Mouse (Mus musculus): ENCODE data around the gene Cd3g. TPM values are rescaled to one million over a fixed set of nuclear protein-coding genes. Genes with fewer than 3 reads are reported as not detected.

Gene Cd3g
- polyA plus RNA-seq, 1 experiment: not detected

DNA sequence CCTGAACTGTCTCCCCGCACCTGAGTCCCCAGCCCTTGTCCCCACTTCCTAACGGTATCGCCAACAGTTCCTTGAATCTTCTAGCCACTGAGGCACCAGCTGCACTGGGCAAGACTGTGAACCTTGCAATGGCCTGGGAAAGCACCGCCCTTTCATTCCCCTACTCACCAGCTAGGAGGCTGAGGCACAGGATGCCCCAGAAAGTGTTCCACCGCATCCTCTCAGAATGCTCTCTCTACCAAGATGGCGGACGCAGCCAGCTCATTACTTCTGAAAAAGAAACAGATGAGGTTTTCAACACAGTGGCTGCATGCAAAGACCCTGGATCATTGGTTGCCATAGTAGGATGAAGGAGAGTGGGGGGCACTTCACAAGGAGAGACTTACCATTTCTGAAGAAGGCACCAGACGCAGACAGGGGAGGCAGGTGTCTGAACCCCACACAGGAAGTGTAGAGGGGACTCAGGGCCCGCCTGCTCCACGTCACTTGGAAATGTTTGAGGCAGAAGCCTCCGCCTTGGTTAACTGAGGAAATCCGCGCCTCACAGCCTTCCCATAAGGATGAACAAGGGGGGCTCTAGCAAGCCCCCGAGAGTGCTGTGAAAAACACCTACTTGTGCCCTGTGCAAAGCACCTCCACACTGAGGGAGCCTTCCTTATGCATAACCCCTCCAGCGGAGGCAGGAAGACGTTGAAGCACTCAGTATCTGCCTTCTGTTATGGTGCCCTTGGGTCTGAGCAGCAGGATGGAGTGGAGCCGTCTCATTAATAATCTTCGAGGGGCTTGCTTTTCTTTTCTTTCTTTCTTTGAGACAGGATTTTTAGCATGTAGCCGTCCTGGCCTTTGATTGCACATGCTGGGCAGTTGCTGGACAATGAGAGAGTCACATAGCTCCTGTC lies 29.2 kb upstream of the Cd3g start, which contains the start of gene Cd3e:
TSS of gene Cd3e (minus strand) at position 448 of the 899 bp plus-strand sequence.
- no peak for TF ChIP-seq GATA1 (IDR thresholded peaks at IDR 0.05; ENCODE audit: borderline replicate concordance, low read length)
- no peak for TF ChIP-seq FLI1 (IDR thresholded peaks at IDR 0.05; ENCODE audit: low read length)
- H3K4me3 ChIP-seq (replicated peaks): no peak within 1 kb of the TSS
- H3K27me3 ChIP-seq (replicated peaks): peaks cover 70% of the 10 kb centered on the region
- H3K4me1 ChIP-seq: 0 out of 2 replicates have a peak, but pooled peaks cover 2% of the 10 kb centered on the region
- H3K9me3 ChIP-seq: peaks cover 6% of the 10 kb centered on the region
- no peaks in the 10 kb centered on the region for H3K36me3 ChIP-seq (replicated peaks; ENCODE audit: low read length)

DNA sequence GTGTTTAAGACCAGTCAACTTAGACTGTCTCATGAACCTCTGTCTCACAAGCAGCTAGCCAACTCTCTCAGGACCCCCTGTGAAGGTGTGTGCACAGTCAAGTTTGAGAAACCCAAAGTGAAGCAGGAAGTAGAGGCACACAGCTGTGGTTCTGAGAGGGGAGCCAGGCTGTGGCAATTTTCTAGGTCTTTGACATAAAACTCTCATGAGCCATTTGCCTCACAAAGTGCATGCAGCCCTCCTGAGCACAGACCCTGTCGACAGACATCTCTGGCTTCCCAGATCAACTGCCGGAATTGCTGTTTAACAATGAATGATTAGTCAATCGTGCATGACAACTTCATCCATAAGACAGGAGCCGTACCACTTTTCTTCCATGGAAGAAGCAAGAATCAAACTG lies 28.1 kb upstream of the Cd3g start:
- H3K36me3 ChIP-seq (replicated peaks; ENCODE audit: low read length): no peaks in the 10 kb centered on the region
- H3K27me3 ChIP-seq (replicated peaks): peaks cover 69% of the 10 kb centered on the region
- TF ChIP-seq GATA1 (IDR thresholded peaks at IDR 0.05; ENCODE audit: borderline replicate concordance, low read length): no peak
- no peak for TF ChIP-seq FLI1 (IDR thresholded peaks at IDR 0.05; ENCODE audit: low read length)
- H3K9me3 ChIP-seq: no peaks in the 10 kb centered on the region
- H3K4me1 ChIP-seq: no peaks in the 10 kb centered on the region
- no peak overlapping the region for H3K4me3 ChIP-seq (replicated peaks)

DNA sequence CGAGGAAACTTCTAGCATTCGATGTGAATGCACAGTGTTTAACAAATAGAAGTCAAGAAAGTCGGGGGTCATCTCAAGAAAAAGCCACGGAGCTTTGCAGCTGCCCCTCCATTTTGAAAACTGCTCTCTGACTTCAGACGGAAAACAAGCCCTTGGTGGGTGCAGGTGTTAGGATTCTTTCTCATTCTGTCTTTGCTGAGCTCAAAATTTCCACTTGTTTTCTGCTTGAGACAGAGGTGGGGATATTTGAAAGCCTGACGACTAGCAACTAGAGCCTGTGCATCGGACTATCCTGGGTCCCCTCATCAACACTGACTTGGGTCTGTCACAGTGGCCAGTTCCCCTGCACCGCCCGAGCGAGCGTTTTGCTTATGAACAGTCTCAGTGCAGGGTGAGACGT lies 27.2 kb upstream of the Cd3g start:
- Histone ChIP-seq H3K4me3 (replicated peaks) (no peak overlapping the region), H3K27me3 (replicated peaks) (peaks cover 74% of the 10 kb centered on the region), H3K4me1 (no peaks in the 10 kb centered on the region), H3K9me3 (no peaks in the 10 kb centered on the region), H3K36me3 (replicated peaks; ENCODE audit: low read length) (no peaks in the 10 kb centered on the region)
- no peak for TF ChIP-seq GATA1 (IDR thresholded peaks at IDR 0.05; ENCODE audit: borderline replicate concordance, low read length)
- TF ChIP-seq FLI1 (IDR thresholded peaks at IDR 0.05; ENCODE audit: low read length): no peak

DNA sequence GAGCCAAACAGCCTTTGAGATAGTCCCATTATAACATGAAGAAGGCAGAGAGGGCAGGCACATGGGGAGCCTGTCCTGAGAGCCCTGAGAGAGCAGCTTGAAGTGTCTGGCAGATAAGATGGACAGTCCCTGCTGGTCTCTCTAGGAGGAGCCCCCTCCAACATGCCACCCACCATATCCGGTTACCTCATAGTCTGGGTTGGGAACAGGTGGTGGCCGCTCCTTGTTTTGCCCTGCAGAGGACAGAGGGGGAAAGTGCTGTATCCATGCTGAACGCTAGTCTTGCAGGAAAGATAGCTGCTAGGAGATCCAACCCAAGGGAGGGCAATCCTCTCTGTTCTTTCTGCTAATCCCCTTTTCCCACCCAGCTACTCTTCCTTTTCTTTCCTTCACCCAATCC lies 20.0 kb upstream of the Cd3g start:
- Histone ChIP-seq H3K4me1 (peaks cover 33% of the 10 kb centered on the region), H3K9me3 (no peaks in the 10 kb centered on the region), H3K4me3 (replicated peaks) (no peak overlapping the region), H3K36me3 (replicated peaks; ENCODE audit: low read length) (no peaks in the 10 kb centered on the region), H3K27me3 (replicated peaks) (peaks cover 73% of the 10 kb centered on the region)
- no peak for TF ChIP-seq GATA1 (IDR thresholded peaks at IDR 0.05; ENCODE audit: borderline replicate concordance, low read length)
- no peak for TF ChIP-seq FLI1 (IDR thresholded peaks at IDR 0.05; ENCODE audit: low read length)

DNA sequence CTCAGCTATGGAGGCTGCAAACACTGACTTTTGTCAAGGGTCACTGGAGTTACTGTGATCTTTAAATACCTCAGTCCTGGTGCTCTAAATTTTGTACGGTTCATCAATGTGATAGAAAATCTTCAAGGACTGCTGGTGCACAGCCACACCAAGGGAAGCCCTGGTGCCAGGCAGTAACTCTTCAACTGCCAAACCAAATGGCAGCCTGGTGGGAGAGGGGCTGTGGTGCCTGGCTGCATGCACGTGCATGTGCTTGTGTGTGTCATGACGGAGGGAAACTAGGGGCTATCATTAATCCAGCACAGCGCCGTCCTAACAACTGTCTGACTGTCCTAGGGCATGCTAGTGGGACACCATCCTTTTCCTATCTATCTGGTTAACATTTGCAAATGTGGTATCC lies 19.5 kb upstream of the Cd3g start:
- Histone ChIP-seq H3K36me3 (replicated peaks; ENCODE audit: low read length) (no peaks in the 10 kb centered on the region), H3K4me3 (replicated peaks) (no peak overlapping the region), H3K4me1 (peaks cover 38% of the 10 kb centered on the region), H3K27me3 (replicated peaks) (peaks cover 68% of the 10 kb centered on the region), H3K9me3 (no peaks in the 10 kb centered on the region)
- TF ChIP-seq GATA1 (IDR thresholded peaks at IDR 0.05; ENCODE audit: borderline replicate concordance, low read length) (no peak), FLI1 (IDR thresholded peaks at IDR 0.05; ENCODE audit: low read length) (no peak)

DNA sequence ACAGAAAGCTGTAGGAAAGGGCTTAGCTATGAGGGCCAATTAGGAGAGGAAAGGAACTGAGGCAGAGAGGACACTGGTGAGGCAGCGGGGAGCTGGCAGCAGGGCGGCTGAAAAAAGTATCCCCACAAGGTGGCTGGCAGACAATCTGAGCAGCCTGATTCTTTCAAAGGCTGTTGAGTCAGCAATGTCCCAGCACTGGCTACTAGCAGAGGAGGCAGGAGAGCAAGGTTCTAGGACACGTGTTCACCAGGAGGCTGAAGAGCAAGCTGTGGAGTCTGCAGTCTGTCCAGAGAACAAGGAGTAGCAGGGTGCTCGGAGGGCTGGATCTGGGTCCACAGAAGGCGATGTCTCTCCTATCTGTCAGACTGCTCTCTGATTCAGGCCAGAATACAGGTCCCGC lies 18.9 kb upstream of the Cd3g start:
- no peak for TF ChIP-seq FLI1 (IDR thresholded peaks at IDR 0.05; ENCODE audit: low read length)
- TF ChIP-seq GATA1 (IDR thresholded peaks at IDR 0.05; ENCODE audit: borderline replicate concordance, low read length): no peak
- Histone ChIP-seq H3K27me3 (replicated peaks) (peaks cover 63% of the 10 kb centered on the region), H3K4me3 (replicated peaks) (no peak overlapping the region), H3K9me3 (no peaks in the 10 kb centered on the region), H3K4me1 (peaks cover 38% of the 10 kb centered on the region), H3K36me3 (replicated peaks; ENCODE audit: low read length) (no peaks in the 10 kb centered on the region)

DNA sequence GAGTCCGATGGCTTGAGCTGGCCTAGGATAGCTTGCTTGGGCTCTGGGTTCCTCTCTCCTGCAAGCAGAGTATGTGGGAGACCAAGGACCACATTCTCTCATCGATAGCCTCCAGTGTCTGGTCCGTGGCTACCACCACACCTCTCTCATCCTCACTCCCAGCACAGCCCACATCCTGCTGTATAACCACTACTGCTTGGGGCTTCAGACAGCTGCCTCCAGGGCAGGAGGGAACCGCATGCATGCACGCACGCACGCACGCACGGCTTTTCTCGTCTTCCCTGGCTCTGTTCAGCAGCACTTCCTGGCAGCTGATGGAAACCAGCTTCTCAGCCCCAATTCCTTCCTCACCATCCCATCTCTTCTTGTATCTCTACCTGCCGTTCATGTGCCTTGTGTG lies 17.9 kb upstream of the Cd3g start:
- TF ChIP-seq FLI1 (IDR thresholded peaks at IDR 0.05; ENCODE audit: low read length) (no peak), GATA1 (IDR thresholded peaks at IDR 0.05; ENCODE audit: borderline replicate concordance, low read length) (no peak)
- Histone ChIP-seq H3K4me3 (replicated peaks) (peak overlapping the region; percentile 42), H3K9me3 (no peaks in the 10 kb centered on the region), H3K4me1 (peaks cover 38% of the 10 kb centered on the region), H3K27me3 (replicated peaks) (peaks cover 56% of the 10 kb centered on the region), H3K36me3 (replicated peaks; ENCODE audit: low read length) (no peaks in the 10 kb centered on the region)

DNA sequence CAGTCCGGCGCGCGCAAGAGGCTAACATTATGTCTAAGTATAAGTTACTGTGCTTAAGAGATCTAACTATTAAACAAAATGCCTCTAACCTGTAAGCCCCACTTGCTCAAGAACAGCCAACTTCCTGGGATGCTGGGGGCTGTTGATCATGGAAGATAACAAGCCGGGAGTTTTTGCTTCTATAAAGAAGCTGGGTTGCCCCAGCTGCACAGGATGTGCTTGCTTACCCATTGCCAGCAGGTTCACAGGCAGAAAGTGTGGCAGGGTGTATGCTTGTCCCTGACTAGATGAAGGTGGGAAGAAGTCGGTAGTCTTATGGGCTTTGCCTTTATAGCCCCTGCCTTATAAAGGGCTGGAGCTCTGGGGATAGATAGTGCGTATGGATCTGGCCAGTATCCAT lies 16.4 kb upstream of the Cd3g start:
- peaks cover 46% of the 10 kb centered on the region for H3K4me1 ChIP-seq
- no peak overlapping the region for H3K4me3 ChIP-seq (replicated peaks)
- H3K27me3 ChIP-seq (replicated peaks): peaks cover 43% of the 10 kb centered on the region
- no peaks in the 10 kb centered on the region for H3K36me3 ChIP-seq (replicated peaks; ENCODE audit: low read length)
- no peak for TF ChIP-seq FLI1 (IDR thresholded peaks at IDR 0.05; ENCODE audit: low read length)
- no peak for TF ChIP-seq GATA1 (IDR thresholded peaks at IDR 0.05; ENCODE audit: borderline replicate concordance, low read length)
- no peaks in the 10 kb centered on the region for H3K9me3 ChIP-seq

DNA sequence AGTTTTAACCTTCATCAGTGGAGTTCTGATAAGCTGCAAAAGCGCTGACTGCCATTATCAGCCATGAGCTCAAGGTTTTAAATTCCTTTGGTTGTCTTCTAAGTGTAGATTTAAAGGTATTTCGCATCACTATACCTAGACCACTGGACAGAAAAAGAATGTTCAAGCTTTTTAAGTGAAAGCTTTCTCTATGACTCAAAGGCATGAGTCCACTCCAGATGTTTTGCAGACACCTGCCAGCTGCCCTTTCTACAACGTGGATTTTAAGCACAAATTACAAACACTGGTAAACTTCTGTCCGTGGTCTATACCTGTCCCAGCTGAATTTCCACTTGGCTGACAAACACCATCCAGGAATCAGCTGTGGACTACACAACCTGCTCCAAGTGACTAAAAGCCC lies 14.7 kb upstream of the Cd3g start:
- H3K27me3 ChIP-seq (replicated peaks): peaks cover 28% of the 10 kb centered on the region
- no peak for TF ChIP-seq FLI1 (IDR thresholded peaks at IDR 0.05; ENCODE audit: low read length)
- no peak for TF ChIP-seq GATA1 (IDR thresholded peaks at IDR 0.05; ENCODE audit: borderline replicate concordance, low read length)
- H3K4me1 ChIP-seq: peaks cover 37% of the 10 kb centered on the region
- no peaks in the 10 kb centered on the region for H3K36me3 ChIP-seq (replicated peaks; ENCODE audit: low read length)
- no peaks in the 10 kb centered on the region for H3K9me3 ChIP-seq
- H3K4me3 ChIP-seq (replicated peaks): no peak overlapping the region

DNA sequence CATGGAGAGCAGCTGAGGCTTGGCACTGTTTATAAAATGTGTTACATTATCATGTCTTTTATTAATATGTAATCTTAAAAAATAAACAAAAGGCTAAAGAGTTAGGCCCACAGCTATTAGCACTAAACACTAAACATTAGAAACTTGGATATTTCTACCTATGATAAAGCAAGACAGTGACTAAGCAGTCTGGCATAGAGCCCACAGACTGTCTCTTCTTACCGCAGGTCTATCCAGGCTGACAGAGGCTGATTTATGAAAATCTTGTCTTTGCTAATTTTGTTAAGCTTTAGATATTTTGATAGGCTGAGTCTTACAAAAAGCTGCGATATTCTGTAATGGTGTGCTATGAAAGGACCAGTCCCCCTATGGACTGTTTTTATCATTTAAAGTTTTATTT lies 13.0 kb upstream of the Cd3g start:
- peaks cover 14% of the 10 kb centered on the region for H3K27me3 ChIP-seq (replicated peaks)
- no peak overlapping the region for H3K4me3 ChIP-seq (replicated peaks)
- H3K36me3 ChIP-seq (replicated peaks; ENCODE audit: low read length): no peaks in the 10 kb centered on the region
- no peaks in the 10 kb centered on the region for H3K9me3 ChIP-seq
- TF ChIP-seq FLI1 (IDR thresholded peaks at IDR 0.05; ENCODE audit: low read length) (no peak), GATA1 (IDR thresholded peaks at IDR 0.05; ENCODE audit: borderline replicate concordance, low read length) (no peak)
- H3K4me1 ChIP-seq: peaks cover 28% of the 10 kb centered on the region

Measured in megakaryocyte, embryonic 14.5 days (primary cell).